Mouse (Mus musculus) left cerebral cortex, adult 18-20 months (tissue): ENCODE data around the gene Serpina9. TPM values are rescaled to one million over a fixed set of nuclear protein-coding genes. Genes with fewer than 3 reads are reported as not detected.
A peak's percentile ranks its signal among the peaks of the same experiment; 100 is the strongest.
"Not testable (repeated sequence)": the region's sequence is repeated elsewhere in the genome, so short reads cannot be mapped to it uniquely, and the experiment has no call there.

Experiments
- DNase-seq, 2 experiments: peaks; one replicate each; pipeline ENCODE4 v3.0.0; 2021 to 2022; ENCODE audit warnings: low spot score in 2 of 2, mixed read lengths in 1 of 2
- total RNA-seq, 2 experiments: library from RNA; stranded (reverse); gene quantifications; 2 replicates each; pipeline ENCODE4 v1.2.3; 2021

Serpina9 gene
- total RNA-seq, 2 experiments from 2014 or later, result 4.8 to 5.5 TPM

DNA sequence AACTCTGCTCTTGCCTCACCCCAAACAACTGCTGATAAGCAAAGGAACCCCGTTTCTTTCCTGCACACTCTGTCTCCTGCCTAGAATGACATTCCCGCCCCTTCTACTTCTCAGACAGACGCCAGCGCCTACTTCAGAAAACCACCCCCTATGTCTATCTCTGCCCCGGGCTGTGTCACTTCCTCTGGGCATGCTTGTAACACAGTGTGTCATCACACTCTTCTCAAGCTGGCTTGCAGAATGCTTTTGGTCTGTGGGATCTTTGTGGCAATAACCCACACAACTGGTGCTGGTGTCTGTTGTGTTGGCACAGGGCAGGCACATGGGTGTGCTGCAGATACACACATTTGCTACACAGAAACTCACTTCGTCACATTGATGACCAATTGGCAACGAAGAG is 20.6 kb downstream of the Serpina9 start:
- peak; percentile 25 to 41 for DNase-seq

GRCm38 (mm10) chr12:103989857-103990256 is 23.7 kb downstream of the Serpina9 start, which contains the start of gene Serpina11:
TSS of gene Serpina11 (minus strand) at chr12:103989957.
- DNase-seq, result no peak

DNA sequence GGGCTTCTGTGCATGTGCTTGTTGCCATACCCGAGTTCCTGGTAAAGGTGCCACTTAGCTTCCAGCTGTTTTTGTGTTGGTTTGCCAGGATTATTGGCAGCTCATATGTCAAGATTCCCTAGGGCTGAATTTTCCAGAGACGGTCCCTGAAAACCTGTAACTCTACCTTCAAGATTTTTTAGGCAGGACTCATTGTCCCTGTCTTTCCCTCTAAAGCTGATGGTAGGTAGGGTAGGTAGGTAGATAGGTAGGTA is 24.1 kb downstream of the Serpina9 start:
- no peak for DNase-seq

GRCm38 (mm10) chr12:103988754-103989513 is 24.6 kb downstream of the Serpina9 start:
- DNase-seq, result no peak

GRCm38 (mm10) chr12:103985868-103986267 is 27.7 kb downstream of the Serpina9 start:
- no peak for DNase-seq

DNA sequence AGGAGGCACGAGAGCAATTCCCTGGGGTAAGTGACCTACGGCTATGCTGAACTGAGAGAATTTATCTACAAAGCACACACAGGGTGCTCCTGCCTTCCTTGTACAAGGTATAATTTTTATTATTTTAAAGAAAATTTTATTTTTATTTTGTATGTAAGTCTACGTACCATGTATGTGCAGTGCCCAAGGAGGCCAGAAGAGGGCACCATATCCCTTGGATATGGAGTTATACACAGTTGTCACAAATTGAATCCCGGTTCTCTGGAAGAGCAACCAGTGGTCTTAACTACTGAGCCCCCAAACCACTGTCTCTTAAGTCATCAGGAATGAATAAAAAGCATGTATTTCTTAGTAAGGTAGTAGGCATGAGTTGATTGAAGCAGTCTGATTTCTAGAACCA is 28.6 kb downstream of the Serpina9 start:
- DNase-seq, result peak; percentile 49 to 69

GRCm38 (mm10) chr12:103981646-103982360 is 31.8 kb downstream of the Serpina9 start:
- DNase-seq, result no peak

- DNase-seq, result no peak
Observed at GRCm38 (mm10) chr12:103978294-103978693, 35.3 kb downstream of the Serpina9 start.

GRCm38 (mm10) chr12:103977846-103978245 is 35.7 kb downstream of the Serpina9 start:
- DNase-seq, result peak in 1 of 2 experiments; percentile 42

DNA sequence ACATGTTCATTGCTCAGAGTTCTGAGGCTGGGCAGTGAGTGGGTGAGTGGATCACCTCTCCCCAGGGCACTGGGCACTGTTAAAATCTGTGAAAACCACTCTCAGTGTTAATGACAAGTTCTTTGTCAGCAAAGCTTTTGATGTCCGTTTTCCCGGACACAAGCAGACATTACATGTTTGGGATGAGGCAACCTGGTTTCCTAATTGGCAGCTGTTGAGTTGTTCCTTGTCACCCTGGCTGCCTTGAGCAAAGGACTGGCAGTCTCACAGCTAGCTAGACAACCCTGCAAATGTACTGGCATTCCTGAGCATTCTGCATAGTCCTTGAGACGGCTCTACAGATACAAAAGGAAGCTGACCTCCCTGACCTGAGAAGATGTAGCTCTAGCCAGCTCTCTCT is 36.5 kb downstream of the Serpina9 start:
- no peak for DNase-seq

- peak in 1 of 2 experiments; percentile 41 for DNase-seq
Observed at GRCm38 (mm10) chr12:103971080-103971479, 42.5 kb downstream of the Serpina9 start.

DNA sequence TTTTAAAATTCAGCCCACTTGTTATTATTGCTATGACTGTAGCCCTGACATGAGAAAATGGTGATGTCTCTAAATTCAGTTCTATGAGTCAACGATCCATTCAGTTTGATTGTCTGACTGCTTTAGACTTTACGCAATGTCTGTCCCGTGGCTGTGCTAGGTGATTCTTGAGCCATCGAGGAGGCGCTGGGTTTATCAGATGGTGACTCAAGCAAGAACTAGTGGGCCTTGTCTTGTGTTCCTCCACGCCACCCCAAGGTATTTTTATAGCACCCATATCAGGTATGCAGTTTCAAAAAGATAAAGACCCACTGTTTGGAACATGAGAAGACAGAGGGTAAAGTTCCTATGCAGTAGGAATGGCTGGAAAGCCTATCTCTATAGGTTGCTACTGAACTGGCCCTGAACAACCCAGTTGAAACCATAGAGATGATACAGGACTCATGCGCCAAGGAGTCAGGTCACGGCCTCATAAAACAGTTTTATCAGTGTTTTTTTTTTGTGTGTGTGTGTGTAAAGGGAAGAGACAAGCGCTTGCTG is 43.9 kb downstream of the Serpina9 start:
- DNase-seq, result no peak

- DNase-seq, result no peak
Observed at GRCm38 (mm10) chr12:103966761-103967160, 46.8 kb downstream of the Serpina9 start.

- no peak for DNase-seq
Observed at GRCm38 (mm10) chr12:103963288-103963687, 50.3 kb downstream of the Serpina9 start.

- DNase-seq, result no peak
Observed at GRCm38 (mm10) chr12:103962860-103963259, 50.7 kb downstream of the Serpina9 start.

DNA sequence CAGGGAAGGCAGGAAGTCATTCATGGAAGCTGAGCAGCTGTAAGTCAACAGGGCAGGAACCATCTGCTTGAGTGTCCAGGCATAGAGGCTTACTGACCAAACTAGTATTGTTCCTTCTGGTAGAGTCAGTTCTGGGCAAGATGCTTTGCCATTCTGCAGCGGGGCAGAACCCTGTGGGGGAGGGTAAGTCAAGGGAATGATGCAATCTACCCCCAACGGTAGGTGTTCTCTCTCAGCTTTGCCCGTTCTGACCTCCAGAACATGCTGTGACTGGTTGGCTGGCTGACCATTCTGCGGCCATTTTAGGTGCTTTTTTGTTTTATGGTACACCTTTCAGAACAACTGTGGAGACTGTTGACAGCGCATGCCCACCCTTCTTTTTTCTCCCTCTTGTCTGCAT is 51.2 kb downstream of the Serpina9 start:
- DNase-seq, result no peak

- DNase-seq, result no peak
Observed at GRCm38 (mm10) chr12:103961716-103962115, 51.8 kb downstream of the Serpina9 start.

DNA sequence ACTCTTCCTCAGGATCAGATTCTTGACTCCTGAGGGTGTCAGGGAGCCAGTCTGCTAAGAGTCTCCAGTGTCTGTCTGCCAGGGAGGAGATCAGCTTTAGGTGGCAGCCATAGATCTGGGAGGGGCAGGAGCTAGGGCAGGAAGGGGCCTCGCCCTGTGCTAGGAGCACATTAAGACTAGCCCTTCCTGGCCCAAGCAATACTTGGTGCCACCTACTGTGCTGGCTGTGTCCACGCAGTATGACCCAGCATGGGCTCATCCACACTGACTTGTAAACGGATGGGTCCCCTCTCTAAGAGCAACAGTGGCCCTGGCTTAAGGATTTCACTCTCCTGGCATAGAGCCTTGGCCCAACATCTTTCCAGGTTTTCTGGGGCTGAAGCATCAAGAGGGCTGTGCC is 54.8 kb downstream of the Serpina9 start, which contains the start of gene Serpina1e:
Gene Serpina1e (minus strand): TSS at position 178 of the 400 bp plus-strand sequence.
- no peak for DNase-seq

DNA sequence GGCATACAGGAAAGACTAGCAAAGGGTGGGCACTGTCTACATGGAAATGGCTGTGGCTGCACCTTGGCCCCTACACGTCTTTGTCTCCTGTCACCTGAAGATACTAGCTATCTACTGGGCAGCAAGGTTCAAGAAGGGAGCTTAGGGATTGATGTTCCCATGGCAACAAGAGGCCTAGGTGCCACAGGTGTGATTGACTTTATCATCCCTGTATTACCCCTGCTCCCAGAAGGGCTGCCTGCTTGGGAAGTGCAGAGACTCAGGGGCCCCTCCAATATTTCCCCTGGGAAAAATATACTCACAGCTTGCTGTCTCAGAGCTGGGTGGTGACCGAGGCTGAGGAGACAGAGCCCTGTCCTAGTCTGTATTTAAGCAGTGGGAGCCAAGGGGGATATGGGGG is 57.0 kb downstream of the Serpina9 start:
- DNase-seq, result not testable (repeated sequence)

DNA sequence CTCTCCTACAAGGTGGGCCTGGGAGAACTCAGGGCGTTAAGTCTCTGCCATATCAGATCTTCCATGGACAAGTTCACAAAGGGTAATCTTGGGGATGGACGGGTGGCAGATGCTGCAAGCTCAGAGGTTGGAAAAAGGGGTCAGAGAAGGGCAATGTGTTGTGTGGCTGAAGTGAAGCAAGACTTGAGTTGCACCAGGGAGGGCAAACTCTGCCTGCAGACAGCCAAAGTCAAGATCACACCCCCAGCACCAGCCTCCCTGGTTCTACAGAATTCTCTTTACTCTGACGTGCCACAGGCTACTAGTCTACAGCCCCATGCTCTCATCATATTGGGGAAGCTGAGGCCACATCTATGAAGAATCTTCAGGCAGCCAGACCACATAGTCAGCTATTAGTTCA is 60.6 kb downstream of the Serpina9 start:
- DNase-seq, result not testable (repeated sequence)

DNA sequence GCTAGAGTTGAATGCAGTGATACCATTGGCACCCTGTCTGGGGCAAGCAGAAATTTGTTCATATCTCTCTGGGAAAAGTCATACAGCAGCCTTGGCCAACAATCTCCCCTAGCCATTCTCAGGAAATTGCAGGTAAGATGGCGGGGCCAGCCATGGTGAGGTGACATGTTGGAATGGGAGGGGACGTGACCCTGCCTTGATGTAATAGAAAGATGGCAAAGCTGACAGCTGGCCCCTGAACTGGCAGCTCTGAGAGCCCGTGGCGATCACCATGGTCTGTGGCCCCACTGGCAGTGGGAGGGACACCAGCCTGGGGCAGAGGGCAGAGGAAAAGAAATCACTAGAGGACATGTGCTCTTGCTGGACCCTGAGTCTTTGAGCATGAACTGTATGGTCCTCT is 67.3 kb downstream of the Serpina9 start:
- DNase-seq, result no peak
